Mouse (Mus musculus): ENCODE data around the gene Arl15.

DNA sequence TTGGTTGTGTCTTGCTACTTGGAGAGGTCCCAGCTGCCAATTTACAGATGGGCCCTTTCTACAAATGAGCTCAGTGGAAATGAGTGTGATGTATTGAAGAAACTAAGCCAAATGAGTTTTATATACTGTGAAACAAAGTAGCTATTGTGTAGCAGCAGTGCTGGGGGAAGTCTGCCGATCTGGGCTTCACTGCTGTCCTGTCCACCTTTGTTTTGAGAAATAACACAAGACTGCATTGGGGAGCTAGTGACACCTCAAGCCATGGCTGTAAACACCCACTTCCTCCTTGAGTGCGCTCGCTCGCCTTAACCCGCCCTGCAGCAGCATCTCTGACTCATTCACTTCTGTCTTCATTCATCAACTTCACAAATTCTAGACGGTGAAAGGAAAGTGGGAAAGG lies 189.3 kb downstream of the Arl15 start:
- TF ChIP-seq CTCF (IDR thresholded peaks at IDR 0.05; ENCODE audit: borderline replicate concordance, extremely low read depth, insufficient read depth, insufficient read length) (no peak), POLR2A (IDR thresholded peaks at IDR 0.05; ENCODE audit: borderline replicate concordance, extremely low read depth, insufficient read depth, insufficient read length, poor library complexity, severe bottlenecking) (no peak)

All from brain, embryonic 14.5 days (tissue).